Mouse (Mus musculus) testis, postnatal 14 days (tissue): ENCODE measurements at regions not wholly inside any gene's neighbourhood (a gene's known extent, or its start where the extent isn't known, plus 50 kb on each side); places are given as distances from the start of the nearest gene placed in this dataset.
A peak's percentile ranks its signal among the peaks of the same experiment; 100 is the strongest.

Source experiments
- DNase-seq: peaks from one replicate; pipeline ENCODE4 v3.0.0; 2021; ENCODE audit warnings: low spot score

DNA sequence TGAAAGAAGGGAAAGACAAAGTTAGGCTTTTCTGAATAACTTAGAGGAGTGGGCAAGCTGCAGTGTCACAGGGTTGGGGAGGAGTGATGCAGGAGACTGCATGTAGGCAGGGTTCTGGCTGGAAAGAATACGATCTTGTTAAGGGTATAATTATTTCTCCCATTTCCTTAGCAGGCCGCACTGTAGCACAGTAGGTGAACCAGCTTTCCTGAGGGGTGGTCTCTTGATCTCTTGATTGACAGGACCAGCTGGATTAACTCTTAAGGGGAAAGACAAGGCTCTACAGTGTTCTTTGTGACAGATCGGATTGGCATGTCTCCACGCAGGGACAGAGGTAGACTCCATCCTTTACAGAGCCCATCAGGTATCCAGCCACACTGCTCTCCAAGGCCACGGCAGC is 54.5 kb upstream of the Meis1 start:
- no peak for DNase-seq

DNA sequence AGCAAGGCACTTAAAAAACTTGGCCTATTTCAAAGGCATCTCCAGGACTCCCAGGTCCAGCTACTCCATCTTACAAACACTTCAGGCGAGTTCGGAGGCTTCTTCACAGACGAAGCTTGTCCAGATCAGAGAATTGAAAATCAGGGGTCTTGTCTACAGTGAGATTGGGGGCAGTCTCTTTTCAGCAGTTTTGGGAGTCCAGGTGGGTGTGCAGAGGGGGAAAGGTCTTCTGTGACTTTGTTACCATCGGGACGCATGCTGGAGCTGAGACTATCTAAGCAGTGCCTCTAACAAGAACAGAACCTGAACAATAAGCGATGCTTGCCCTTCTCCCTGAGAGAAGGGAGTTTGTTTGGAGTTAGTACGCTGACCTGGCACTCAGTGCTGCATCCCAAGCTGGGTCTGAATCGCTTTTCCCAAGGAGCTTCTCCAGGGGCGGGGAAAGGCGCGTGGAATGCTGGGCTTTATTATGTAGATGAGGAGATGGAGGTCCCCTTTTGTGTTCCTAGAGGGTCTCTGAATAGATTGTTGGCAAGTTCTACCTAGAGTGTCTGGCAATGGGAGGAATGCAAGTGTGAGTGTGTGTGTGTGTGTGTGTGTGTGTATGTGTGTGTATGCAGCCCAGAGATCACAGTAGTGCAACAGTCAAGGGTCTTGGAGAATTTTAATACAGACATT is 55.2 kb upstream of the Meis1 start:
- DNase-seq, result no peak

GRCm38 (mm10) chr11:19091101-19091857 is 72.5 kb upstream of the Meis1 start:
- no peak for DNase-seq

DNA sequence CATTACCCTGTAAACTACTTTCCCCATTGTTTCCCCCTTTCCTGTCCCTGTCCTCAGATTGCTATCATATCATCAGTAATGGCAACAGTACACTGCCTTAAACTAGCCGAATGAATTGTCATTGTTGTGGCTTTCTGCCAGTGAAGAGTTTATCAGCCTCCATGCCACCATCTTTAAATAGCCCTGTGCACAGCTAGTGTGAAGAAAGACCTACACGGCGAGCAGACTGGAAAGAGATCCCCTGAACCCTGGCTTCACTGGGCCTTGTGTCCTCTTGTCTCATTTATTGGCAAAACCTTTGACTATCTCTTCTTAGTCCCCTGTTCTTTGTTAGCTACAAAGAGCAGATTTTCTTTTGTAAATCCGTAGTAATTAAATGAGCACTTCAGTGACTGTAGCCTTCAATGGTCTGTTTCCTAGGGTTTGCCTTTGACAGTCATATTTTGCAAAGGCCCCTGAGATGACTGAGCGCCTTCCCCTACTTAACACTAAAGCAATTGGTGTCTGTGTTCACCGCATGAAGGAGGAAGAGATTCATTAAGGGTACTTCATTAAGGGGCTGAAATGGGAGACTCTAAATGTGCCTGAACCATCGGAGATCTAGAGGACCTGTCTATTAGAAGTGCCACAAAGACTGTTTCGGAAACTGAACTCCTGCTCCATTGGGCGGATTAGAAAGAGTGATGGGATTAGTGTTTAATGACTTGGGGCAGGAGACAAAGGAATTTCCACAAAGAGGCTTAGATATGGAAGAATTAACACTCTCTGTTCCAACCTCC is 74.4 kb upstream of the Meis1 start:
- DNase-seq, result no peak

GRCm38 (mm10) chr11:19093749-19094148 is 75.0 kb upstream of the Meis1 start:
- DNase-seq, result no peak

- no peak for DNase-seq
Measured at GRCm38 (mm10) chr11:19094183-19094582, 75.4 kb upstream of the Meis1 start.

DNA sequence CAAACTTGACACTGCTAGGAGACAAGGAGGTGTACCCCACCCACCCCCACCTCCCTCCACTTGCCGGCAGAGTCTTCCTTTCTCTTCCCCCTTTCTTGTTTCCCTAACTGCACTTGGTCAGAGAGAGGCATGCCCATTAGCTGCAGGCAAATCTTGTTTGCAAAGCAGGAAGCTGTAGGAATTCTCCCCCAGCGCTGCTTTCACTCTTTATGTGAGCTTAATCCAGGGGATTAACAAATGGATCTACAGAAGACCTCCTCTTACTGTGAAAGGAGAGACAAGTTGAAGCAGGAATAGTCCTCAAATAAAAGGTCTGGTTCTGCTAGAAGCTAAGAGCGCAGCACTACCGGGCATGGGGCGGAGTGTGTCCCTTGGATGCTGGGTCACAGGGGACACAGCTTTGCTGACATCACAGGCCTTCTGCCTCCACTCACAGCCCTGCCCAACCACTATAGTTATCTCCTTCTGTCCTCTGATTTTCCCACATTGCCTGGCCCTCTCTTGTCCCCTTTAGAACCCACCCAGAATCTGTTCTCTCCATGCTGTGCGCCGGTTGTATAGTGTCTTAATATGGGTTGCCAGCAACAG is 84.3 kb upstream of the Meis1 start:
- DNase-seq, result no peak

- DNase-seq, result no peak
Measured at GRCm38 (mm10) chr11:19107180-19107579, 88.4 kb upstream of the Meis1 start.

GRCm38 (mm10) chr11:19109055-19109454 is 90.3 kb upstream of the Meis1 start:
- no peak for DNase-seq

DNA sequence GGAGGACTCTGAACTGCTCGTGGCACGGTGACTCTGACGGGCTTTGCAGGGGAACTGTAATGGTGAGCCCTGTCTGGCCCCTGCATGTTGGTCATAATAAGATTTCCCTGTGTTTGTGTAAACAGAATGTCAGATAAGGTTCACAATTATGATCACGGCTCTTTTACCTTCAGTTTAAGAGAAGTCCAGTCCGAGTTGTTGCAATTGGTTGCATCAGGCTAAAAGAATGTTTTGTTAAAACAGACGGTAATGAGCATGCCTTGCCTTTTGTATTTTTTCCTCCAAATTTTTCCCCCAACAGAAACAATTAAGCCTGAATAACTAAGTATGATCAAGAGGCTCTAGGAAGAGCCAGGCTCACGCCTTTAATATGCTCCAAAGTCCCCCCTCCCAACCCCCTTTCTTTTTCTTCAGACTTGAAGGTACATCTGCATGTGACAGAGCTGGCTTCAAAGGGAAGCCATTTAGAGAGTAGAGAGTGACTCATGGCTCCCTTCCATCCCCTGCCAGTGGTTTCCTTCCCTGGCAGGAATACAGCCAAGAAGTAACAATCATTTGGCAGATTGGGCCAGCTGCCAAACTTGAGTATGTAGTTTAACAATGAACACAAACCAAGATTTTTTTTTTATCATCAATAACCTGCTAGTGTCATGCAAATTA is 93.3 kb upstream of the Meis1 start:
- no peak for DNase-seq

DNA sequence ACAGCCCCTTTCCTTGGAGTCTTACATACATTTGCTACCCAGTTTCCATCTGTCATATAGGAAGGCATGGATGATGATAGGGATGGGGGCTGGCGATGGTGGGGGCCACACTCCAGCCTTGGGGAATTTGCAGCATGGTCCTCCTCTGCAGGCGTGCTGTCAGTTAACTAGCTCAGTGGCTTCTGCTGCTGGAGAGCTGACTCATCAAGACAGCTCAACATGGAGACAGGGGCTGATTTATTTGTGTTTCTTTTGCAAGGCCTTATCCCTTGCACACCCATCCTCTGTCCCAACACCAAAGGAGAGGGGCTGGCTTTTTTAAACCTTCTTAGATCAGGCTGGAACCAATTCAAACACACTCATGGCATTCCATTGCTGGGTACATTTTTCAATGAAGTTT is 98.3 kb upstream of the Meis1 start:
- no peak for DNase-seq

DNA sequence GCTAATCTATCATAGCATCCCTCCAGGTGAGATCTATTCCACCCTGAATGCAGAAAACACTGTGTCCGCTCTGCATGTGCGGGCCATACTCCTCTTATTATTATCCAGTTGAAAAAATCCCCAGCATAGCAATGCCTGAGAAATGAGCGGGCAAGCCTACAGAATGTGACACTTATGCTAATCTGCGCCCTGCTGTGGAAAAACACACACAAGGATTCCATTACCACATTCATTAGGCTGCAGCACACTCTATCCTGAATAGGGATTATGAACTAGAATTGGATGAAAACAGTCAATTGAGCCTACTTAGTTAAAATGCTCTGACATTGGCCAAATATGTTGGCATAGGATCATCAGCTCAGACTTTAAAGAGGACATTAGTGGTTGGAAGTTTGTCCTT is 99.5 kb upstream of the Meis1 start:
- DNase-seq, result no peak

DNA sequence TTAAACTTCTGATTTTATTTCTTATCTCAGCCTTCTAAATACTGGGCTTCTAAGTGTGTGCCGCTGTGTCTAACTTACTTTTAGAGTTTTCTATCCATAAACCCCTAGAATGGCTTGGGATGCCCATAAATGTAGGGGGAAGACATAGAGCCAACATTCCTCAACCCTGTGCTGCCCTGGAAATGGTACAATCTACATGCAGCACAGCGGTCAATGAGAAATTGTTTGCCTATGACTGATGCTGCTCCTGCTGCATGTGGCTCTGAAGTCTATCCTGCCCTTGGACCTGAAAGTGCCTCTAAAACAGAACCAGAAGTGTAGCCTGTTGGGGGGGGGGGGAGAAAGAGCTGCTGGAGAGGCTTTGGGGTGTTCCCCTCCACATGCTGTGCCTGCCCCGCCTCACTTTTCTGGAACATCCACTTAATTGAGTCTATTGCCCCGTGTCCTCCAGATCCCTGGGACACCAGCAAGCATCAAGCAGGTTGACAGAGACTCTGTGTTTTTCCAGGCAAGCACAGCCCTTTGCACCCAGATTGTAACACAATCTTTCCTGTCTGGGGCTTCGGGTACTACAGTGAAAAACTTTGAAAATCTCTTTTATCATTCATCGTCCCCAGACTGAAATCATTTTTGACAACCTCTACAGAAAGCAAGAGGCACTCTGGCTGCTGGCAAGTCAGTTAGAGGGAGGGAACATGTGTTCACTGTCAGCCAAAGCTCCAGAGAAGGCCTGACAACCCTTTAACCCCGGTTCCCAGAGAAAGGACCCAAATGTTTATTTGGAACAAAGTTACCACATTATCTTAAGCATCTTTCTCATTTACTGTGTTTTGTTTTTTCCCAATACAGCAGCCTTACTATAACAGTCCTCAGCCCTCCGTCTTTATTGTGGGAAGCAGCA is 101.4 kb upstream of the Meis1 start:
- DNase-seq, result no peak

DNA sequence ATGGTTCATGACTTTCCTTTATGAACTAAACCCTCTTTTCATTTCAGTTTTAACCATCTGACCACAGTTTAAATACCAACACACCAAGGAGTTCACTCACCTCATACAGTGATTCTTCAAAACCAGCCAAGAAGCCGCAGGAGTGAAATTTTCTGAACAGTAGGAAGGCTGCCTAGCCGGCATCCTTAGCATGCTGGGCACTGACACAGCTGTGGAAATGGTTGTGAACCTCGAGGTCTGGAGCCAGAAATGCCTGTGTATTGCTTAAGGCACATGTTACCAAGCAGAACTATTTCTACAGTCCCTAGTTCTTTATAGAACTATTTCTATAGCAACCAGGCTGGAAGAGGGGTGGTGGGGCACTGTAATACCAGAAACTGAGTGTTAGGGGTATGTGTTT is 102.1 kb upstream of the Meis1 start:
- no peak for DNase-seq

DNA sequence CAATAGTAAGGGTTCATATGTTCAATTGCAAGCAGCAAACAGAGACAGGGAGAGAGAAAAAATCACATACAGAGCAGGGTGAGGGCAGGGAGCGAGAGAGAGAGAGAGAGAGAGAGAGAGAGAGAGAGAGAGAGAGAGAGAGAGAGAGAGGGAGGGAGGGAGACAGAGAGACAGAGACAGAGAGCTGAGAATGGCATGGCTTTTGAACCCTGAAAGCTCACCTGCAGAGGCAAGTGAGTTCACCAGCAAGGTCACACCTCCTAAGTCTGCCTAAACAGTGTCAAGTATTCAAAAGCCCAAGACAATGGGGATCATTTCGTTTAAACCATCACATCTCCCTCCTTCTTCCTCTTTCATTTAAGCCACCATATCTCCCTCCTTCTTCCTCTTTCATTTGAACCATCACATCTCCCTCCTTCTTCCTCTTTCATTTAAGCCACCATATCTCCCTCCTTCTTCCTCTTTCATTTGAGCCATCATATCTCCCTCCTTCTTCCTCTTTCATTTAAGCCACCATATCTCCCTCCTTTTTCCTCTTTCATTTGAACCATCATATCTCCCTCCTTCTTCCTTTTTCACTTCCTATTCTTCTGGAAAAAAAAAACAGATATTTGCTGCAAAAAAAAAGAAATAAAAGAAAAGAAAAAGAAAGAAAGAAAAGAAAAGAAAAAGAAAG is 116.7 kb upstream of the Meis1 start:
- DNase-seq, result no peak

DNA sequence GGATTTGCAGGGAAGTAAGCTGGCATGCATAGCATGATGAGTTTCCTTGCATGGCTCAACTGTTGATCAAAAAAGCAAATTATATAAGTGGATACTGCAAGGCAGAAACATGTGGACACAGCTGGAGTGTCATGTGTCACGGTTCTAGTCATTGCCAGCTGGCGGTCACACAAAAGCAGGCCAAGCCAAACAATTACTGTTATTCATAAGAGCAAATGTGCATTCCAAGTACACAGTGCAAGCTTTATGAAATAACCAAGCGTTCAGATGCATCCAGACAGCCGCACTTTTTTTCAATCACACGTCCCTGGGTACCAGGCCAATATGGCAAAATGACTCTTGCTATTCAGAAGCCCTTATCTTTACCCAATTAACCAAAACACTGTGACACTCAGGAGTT is 119.6 kb upstream of the Meis1 start:
- DNase-seq, result peak; percentile 6

DNA sequence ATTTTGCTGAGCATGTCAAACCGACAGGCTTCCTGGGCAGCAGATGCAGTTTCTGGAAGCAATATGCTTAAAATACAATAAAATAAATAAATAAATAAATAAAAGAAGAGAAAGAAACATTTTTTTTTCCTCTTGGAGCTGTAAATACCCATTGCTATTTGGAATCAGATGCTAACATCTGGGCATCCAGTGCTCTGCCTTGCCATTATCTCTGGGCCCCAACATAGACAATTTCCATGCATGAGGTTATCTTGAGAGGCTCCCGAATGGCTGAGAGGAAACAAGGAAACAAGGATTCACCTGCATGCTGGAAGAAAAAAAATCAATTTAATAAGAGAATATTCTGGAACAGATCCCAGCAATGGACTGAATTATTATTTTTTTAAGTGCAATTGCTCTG is 120.0 kb upstream of the Meis1 start:
- no peak for DNase-seq

DNA sequence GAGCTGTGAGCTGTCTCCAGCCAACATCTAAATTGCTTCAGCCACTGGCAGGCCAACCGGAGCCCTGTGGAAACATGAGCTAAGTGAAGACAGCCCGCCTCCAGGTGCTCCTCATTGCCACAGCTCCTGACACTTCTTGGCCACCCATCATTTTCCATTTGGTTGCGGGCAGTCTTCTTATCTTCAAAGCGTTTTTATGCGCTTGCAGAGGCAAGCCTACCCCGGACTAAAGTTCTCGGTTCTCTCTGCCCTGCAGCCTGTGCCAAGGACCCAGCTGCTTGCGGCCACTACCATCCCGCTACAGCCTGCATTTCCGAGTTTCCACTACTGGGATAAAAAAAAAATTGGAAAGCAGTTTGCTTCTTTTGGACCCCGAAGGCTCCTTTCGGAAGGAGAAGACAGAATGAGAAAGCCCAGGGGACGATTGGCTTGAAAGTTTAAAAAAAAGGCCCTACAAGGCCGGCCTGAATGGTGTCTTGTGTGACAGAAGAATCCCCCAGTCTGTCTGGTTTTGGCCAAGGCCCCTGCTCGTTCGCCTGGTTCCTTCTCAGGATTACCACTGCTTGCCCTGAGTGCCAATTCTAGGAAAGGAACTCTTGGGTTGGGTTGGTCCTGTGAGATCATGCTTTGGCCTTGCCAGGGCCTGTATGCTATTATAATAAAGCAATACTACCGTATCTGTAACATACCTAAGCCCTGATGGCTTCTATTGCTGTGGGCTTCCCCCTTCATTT is 124.6 kb upstream of the Meis1 start:
- no peak for DNase-seq

- DNase-seq, result no peak
Measured at GRCm38 (mm10) chr11:19144506-19144905, 125.7 kb upstream of the Meis1 start.

- no peak for DNase-seq
Measured at GRCm38 (mm10) chr11:19145263-19145662, 126.5 kb upstream of the Meis1 start.
